ENCODE assay signal across 23 mouse cellular contexts in genomic region chr17:46792963-46793362, GRCm38 (mm10). TPM values are rescaled to one million over a fixed set of nuclear protein-coding genes. Genes with fewer than 3 reads are reported as not detected.
"Had no signal": no experiment of that assay in that cellular context is flagged by ENCODE, and none has a peak within 500 bp of the region (broad histone marks: within the 10 kb centered on the region; RNA-seq: fewer than 3 reads in every experiment).

No protein-coding gene starts in this region.

- H3K9ac ChIP-seq: liver, embryonic 14.5 days; lung, embryonic 15.5 days; midbrain, embryonic 12.5 days; midbrain, embryonic 15.5 days; neural tube, embryonic 12.5 days; neural tube, embryonic 15.5 days had no signal

- H3K4me2 ChIP-seq: liver, embryonic 11.5 days; lung, embryonic 15.5 days; midbrain, embryonic 12.5 days; midbrain, embryonic 15.5 days; neural tube, embryonic 12.5 days; neural tube, embryonic 15.5 days had no signal

- H3K4me3 ChIP-seq: layer of hippocampus, adult 2 months; lung, embryonic 15.5 days; midbrain, embryonic 12.5 days; midbrain, embryonic 15.5 days; neural tube, embryonic 12.5 days; neural tube, embryonic 15.5 days had no signal

- ATAC-seq: midbrain, embryonic 15.5 days had no signal

- H3K9me3 ChIP-seq: lung, embryonic 15.5 days; midbrain, embryonic 12.5 days; midbrain, embryonic 15.5 days; neural tube, embryonic 12.5 days; neural tube, embryonic 15.5 days had no signal

- H3K27me3 ChIP-seq: lung, embryonic 15.5 days; midbrain, embryonic 12.5 days; midbrain, embryonic 15.5 days; neural tube, embryonic 12.5 days; neural tube, embryonic 15.5 days had no signal

- DNase-seq: kidney, adult 18-20 months; kidney, adult 9 months; kidney, postnatal 25 days; layer of hippocampus, adult 9-11 months; lung, adult 18-20 months; lung, postnatal 14 days; thymus, adult 2 months; thymus, postnatal 14 days; thymus, postnatal 4 days had no signal

- H3K4me1 ChIP-seq: lung, embryonic 15.5 days; midbrain, embryonic 12.5 days; midbrain, embryonic 15.5 days; neural tube, embryonic 12.5 days; neural tube, embryonic 15.5 days had no signal

- H3K27ac ChIP-seq: kidney, postnatal 0 days; layer of hippocampus, adult 2 months; liver, embryonic 14.5 days; lung, embryonic 15.5 days; macrophage; midbrain, embryonic 12.5 days; midbrain, embryonic 15.5 days; neural tube, embryonic 12.5 days; neural tube, embryonic 15.5 days had no signal

- H3K36me3 ChIP-seq: lung, embryonic 15.5 days; midbrain, embryonic 12.5 days; midbrain, embryonic 15.5 days; neural tube, embryonic 12.5 days; neural tube, embryonic 15.5 days had no signal

RNA-seq across cellular contexts. Expression of gene Ptcra, which starts 29.5 kb away (rescaled TPM):
- total RNA-seq: layer of hippocampus, adult 2 months; layer of hippocampus, postnatal 25 days; megakaryocyte, adult 5-6 weeks had no signal
- polyA plus RNA-seq: large intestine, adult 2 months; macrophage; small intestine, adult 2 months had no signal
